Mouse (Mus musculus) cerebellum, adult 11 months (tissue): Measurements from ENCODE around the gene H60b.
"Not testable (repeated sequence)": the region's sequence is repeated elsewhere in the genome, so short reads cannot be mapped to it uniquely, and the experiment has no call there.

Experiments
- DNase-seq: peaks from one replicate; pipeline ENCODE4 v3.0.0; 2022

H60b gene

DNA sequence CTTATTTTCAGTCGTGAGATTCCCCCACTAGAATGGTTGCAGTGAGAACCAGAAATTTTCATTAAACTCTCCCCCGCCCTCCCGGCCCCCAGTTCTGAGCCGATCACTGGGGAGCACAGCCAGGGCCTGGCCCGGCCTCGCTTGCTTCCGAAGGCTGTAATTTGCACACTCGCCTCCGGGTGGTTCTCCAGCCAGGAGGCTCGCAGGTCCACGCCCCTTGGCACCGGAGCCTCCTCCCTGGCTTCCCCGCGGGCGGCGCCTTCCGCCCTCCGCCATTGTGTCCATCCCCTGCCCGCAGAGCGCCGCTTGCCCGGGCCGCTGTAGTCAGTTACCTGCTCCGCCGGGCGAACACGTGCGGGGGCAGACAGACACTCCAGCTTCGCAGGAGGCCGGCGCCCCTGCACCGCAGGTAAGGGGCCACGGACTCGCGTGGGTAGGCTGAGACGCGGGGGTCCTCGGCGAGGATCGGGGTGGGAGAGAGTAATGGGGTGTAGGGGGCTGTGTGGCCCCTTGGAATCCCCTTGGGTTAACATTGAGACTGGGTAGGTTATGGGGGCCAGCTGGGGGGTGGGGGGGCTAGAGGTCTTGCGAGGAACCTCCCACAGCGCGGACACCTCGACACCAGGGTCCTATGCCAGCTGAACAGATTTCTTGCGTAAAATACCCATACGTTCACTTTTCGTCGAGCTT lies at the start of gene H60b, which contains the start of gene Raet1e:
Gene H60b (plus strand): TSS at position 277 of the 690 bp plus-strand sequence.
Gene Raet1e (plus strand): TSS at position 260 of the 690 bp plus-strand sequence.
- not testable (repeated sequence) for DNase-seq

DNA sequence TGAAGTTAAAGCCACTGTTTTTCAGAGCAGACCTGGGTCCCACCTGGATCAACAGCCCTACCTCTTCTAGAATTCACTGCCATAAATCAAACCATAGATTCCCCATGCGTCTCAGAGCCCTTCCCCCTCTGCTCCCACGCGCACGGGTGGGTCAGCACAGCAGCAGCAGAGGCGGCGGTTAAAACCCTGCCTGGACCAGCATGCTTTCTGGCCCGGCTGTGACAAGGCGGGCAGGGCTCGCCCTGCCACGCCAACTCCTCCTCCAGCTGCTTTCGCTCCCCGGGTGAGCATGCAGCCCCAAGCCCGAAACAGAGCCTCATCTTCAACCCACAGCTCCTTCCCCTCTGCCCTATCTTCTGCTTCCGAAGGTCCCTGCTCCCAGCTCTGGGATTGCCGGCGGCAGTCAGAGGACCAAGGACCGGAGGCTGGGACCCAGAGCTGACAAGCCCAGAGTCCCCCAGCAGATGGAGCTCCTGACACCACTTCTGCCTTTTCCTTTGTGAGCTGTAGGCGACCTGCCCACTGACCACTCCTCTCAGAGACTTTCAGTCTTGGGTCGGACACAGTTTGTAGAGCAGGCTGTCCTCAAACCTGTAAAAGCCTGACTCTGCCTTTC lies 17.6 kb upstream of the H60b start:
- DNase-seq = peak; percentile 24

DNA sequence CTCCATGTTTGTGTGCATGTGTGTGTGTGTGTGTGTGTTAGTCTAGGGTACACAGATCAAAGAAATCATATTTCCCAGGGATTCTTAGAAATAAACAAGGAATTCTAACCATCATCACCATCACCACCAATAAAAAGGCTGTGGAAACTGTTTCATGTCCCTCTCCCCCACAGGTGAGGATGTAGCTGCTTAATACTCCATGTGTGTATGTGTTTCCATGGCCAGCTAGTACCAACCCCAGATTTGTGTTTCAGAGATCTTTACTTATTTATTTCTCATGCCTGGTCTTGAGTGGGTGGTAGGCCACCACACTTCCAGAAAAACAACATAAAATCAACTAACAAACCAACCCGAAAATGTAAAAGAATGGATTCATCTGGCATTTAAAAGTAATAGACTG lies 16.2 kb upstream of the H60b start:
- not testable (repeated sequence) for DNase-seq

DNA sequence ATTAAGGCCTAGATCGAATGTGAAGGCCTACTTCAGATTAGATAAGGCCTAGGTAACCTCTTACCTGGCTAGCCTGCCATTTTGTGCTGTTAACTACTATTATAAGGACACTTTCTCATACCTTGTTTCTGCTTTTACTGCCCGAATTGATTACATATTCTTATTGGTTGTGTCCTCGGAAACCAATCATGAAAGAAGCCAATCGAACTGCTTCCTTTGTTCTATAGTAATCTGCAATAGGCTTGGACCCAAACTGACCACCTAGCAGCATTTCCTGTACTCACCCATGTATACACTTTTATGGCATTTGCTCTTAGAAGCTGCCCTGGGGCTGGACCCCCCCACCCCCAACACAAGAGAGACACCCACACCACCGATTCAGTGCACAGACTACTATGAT lies 15.5 kb upstream of the H60b start:
- DNase-seq = no peak

DNA sequence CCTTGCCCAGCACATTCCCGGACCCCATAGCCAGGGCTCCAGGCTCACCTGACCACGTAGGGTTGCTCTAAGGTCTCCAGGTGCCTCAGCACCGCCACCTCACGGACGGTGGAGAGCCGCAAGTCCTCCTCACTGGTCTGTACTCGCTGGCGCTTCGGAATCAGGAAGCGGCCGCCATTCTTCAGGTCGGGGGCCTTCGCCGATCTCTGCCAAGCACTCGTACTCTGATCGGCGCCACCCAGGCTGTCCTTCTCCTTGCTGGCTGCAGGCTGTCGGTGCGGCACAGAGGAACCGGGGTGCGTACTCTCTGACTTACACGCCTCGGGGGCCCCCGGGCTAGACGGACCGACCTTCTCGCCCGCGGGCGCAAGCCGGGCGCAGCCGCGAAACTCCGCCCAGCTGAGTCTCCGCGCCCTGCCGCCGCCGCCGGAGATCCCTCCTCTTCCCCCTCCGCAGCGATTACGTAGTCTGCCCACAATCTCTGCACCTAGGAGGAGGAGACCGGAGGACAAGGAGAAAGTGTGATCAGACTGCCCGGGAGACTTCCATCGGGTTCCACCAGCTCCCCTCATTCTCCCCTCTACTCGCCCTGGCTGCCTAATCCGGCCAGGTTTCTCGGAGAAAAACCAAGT lies 9.8 kb upstream of the H60b start:
- DNase-seq = no peak

DNA sequence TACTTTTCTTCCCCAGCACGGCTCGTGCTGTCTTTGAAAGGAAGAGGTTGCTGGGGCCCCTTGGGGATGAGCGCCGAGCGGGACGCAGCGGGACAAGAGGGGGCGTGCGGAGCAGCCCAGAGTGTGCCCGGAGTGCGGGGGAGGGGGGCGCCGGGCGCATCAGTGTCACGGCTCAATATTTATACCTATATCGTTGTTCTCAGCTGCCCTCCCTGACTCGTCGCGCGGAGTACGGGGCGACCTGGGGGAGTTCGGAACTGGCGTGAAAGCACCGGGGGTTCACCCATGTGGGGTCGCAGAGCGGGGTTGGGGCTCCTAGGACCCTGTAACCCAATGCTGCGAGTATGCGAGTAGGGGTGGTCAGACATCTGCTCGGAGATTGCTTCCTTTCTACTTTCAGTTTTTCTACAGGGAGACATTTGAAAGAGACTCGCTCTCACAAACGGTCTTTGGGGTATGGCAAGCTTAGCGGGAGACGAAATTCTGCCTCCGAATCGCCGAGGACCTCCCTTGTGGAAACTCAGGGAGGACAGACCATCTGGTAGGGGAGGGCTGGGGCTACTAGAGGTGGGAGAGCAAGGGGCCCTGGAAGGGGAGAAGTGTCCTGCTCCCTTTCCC lies 9.2 kb upstream of the H60b start, which contains the start of gene E030030I06Rik:
Gene E030030I06Rik (minus strand): TSS at position 198 of the 618 bp plus-strand sequence.
- DNase-seq = no peak

DNA sequence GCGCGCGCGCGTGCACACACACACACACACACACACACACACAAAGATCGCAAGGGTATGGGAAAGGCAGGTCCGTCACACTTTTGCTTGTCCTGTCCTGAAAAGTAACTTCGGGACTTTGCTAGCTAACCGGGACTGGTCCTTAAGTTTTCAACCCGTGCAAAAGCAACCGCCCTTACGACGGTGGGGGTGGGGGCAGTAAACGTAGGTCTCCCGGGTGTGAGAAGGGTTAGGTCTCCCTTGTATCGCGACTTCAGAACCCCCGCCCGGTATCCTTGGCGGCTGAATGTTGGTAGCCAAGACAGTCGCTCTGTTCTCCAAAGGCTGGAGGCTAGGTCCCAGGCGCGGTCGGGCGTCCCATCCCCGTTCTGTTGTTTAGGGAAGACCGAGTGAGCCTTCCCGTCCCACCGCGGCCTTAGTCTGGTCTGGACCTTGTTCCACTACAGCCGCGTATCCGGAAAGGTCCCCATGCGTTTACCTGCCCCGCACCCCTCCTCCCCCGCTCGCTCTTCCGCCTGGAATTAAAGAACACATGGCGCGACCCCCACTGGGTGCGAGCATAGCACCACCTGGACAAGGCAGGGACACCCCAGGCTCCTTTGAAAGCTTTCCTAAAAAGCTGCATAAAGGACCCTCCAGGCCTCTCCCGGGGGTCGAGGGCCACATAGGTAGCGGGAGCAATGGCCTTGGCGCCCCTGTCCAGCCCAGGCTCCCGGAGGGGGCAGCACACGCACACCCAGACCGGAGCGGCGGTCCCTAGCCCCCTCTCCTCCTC lies 8.5 kb upstream of the H60b start:
- no peak for DNase-seq

DNA sequence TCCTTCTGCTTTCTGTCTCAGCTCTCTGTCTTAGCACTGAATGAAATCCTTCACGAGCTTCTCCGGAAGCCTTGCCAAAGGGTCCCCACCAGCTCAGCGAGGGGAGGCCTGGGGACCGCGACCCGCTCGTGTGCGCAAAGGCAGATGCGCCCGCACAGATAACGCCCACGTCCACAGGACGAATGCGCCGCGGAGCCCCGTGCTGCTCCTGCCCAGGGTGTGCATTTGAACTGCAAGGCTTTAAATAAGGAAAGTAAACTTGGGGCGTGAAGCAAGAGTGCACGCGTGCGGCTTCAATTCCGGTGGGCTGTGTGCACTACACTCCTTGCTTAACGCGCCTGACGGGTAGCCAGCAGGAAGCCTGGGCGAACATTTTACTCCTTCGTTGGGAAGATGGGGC lies 7.8 kb upstream of the H60b start:
- no peak for DNase-seq

DNA sequence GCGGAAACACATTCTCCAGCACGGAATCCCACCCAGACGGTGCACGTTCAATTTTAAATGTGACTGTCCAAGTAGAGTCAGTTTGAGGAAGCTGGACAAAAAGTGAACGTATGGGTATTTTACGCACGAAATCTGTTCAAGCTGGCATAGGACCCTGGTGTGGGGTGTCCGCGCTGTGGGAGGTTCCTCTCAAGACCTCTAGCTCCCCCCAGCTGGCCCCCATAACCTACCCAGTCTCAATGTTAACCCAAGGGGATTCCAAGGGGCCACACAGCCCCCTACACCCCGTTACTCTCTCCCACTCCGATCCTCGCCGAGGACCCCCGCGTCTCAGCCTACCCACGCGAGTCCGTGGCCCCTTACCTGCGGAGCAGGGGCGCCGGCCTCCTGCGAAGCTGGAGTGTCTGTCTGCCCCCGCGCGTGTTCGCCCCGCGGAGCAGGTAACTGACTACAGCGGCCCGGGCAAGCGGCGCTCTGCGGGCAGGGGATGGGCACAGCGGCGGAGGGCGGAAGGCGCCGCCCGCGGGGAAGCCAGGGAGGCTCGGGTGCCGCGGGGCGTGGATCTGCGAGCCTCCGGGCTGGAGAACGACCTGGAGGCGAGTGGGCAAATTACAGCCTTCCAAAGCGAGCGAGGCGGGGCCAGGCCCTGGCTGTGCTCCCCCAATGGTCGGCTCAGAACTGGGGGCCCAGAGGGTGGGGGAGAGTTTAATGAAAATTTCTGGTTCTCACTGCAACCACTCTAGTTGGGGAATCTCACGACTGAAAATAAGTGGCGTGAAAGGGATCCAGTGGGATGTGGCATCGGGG lies 7.1 kb upstream of the H60b start:
- DNase-seq = not testable (repeated sequence)

DNA sequence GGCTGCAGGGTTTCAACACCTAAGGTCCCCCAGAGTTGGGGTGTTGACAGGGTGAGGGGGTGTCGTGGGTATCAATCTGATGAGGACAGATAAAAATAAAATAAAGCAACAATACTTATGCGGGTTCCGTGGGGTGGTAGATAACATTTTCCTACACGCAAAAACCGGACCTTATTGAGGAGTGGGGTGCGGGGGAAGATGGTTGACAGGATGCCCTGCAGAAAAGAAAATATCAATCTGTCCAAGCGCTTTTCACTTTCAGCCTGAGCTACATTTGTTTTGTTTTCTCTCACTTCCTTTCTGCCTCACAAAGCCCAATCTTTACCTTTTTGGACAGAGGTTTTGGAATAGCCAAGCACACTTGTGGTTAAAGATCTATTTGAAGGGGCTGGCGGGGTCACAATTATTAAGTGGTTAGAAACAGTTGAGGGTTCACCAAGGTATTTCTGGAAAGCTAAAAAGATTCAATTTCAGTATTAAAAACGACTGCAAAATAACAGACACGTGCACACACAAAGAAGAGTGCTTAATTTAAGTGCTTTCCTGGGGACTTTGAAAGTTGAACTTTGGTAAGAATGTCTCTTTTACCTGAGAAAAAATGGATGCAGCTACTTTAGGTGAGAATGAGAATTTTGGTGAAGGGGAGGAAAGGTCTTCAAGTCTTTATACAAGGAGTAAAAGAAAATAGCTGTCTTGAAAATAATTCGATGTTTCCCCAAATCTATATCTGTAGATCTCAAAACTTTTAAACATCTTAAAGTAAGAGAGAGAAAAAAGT lies 6.3 kb upstream of the H60b start:
- DNase-seq = not testable (repeated sequence)

DNA sequence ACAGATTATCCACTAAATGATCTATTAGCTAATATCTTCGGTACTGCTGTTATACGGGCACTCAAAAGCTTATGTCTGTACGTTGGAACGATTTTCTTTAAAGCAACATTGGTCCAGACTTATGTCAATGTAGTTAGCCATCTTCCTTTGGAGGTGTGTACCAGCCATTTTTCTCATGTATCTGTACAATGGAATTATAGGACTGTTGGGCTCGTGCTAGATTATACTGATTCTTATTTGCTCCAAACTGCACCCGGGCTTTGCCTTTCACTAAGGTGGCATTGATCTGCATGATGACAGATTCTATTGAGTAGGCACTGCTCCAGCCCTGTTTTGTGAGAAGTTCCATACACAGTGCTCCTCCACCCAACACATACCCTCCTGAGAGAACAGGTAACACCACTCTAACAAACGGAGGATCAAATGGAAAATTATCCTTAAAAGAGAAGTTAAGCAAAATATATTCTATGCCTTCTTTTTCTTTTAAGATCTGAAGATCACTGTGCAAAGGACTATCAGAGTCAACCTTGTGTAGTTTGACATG lies 5.2 kb upstream of the H60b start:
- DNase-seq = not testable (repeated sequence)

DNA sequence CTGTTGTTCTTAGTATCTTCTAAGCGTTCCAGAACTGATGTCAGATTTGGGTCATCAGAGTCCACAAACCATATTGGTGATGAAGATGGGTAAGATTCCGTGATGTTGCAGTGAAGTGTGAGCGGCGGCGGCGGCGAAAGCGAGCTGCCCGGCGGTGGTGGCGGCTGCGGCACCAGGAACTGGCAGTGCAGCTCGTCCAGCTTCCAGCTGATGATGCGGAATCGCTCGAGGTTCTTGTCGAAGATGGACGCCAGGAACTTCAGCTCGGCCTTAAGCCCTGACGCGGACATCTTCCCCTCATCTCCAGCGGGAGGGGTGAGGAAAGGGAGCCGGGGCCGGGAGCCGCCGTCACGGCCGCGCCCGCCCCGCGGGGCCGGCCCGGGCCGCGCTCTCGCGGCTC lies 4.3 kb upstream of the H60b start:
- not testable (repeated sequence) for DNase-seq

DNA sequence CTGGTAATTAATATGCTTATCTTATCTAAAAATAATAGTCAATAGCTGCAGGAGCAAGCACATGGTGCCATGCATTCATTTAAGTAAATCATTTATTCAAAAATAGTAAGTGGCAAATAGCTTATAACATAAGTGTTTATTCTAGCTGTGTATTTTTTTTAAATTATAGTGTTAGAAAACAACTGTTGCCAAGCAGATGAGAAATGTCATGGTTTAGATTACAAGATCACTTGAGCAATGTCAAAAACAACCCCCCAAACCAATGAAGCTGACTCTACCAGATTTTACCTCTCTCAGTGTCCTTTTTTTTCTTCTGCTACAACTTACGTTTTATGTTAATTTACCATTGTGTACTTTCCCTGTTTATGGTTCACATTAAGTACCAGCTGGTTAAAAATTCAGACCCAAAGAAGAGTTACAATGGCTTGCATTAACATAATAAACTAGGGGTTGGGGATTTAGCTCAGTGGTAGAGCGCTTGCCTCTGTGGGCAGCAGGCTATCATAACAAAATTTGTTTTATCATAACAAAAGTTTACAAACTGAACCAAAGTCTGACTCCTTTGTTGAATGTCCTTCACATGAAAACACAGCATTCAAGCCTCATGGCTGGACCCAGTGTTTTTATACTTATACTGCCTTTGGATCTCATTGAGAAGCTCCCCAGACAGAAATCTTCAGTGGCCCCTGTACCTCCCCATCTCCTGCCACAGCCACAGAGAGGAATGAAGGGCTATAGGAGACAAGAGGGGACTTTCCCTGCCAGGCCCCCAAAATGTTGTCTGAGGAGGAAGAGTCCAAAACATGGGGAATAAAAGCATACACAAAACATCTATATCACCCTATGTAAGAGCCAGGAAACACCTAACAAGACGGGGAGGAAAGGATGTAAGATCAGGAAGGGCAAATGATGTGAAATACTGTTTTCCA lies 3.3 kb upstream of the H60b start:
- DNase-seq = no peak

DNA sequence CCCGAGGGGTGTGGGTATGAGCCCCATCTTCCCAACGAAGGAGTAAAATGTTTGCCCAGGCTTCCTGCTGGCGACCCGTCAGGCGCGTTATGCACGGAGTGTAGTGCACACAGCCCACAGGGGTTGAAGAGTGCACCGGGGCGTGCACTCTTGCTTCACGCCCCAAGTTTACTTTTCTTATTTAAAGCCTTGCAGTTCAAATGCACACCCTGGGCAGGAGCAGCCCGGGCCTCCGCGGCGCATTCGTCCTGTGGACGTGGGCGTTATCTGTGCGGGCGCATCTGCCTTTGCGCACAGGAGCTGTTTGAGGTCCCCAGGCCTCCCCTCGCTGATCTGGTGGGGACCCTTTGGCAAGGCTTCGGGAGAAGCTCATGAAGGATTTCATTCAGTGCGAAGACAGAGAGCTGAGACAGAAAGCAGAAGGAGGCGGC lies 760 bp downstream of the H60b start:
- DNase-seq = no peak

DNA sequence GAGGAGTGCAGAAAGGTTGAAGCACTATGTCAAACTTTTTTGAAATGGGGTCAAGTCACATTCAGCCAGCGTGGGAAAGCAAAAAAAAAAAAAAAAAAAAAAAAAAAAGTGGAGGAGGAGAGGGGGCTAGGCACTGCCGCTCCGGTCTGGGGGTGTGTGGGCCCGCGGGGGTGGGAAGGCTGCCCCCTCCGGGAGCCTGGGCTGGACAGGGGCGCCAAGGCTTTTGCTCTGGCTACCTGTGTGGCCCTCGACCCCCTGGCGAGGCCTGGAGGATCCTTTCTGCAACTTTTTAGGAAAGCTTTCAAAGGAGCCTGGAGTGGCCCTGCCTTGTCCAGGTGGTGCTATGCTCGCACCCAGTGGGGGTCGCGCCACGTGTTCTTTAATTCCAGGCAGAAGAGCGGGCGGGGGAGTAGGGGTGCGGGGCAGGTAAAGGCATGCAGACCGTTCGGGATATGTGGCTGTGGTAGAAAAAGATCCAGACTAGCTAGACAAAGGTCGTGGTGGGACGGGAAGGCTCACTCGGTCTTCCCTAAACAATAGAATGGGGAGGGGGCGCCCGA lies 1.3 kb downstream of the H60b start:
- DNase-seq = no peak

DNA sequence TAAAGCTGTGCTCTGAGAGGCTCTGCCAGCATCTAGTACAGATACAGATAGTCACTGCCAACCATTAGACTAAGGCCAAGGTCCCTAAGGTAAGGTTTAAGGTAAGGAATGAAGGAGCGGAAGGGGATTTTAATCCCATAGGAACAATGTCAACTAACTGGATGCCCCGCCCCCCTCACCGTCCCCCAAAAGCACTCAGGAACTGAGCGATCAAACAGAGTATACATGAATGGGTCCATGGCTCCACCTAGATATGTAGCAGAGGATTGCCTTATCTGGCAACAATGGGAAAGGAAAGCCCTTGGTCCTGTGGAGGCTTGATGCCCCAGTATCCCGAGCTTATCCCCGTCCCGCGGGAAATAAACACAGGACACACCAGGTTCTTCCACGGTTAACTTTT lies 4.9 kb downstream of the H60b start:
- DNase-seq = not testable (repeated sequence)

DNA sequence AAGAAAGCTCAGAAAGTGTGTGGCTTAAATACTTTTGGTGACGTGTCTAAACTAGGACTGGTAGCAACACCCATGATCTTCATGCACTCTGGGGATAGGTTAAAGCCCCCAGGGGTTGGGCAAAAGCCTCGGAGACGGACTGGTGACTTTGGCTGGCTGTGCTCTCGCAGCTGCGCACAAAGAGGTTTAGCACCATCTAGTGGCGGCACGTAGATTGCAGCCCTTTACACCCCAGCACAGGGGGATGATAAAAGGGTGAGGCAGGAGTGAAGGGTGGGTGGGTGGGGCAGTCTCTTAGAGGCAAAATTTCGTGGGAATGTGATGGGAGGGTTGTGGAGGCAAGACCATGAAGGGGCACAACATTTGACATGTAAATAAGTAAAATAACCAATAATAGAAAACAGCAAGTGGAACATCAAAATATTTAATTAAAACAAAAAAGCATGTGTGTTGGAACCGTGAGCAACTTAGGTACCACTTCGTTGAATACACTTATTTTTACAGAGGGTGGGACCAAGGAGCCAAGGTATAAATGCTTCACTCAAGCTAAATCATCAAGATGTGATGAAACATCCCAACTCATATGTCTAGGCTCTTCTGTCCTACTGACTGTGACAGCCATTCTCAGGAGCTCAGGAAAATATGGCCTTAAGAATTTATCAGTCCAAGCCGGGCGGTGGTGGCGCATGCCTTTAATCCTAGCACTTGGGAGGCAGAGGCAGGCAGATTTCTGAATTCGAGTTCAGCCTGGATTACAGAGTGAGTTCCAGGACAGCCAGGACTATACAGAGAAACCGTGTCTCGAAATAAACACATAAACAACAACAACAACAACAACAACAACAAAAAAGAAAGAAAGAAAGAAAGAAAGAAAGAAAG lies 5.6 kb downstream of the H60b start:
- peak; percentile 50 for DNase-seq

DNA sequence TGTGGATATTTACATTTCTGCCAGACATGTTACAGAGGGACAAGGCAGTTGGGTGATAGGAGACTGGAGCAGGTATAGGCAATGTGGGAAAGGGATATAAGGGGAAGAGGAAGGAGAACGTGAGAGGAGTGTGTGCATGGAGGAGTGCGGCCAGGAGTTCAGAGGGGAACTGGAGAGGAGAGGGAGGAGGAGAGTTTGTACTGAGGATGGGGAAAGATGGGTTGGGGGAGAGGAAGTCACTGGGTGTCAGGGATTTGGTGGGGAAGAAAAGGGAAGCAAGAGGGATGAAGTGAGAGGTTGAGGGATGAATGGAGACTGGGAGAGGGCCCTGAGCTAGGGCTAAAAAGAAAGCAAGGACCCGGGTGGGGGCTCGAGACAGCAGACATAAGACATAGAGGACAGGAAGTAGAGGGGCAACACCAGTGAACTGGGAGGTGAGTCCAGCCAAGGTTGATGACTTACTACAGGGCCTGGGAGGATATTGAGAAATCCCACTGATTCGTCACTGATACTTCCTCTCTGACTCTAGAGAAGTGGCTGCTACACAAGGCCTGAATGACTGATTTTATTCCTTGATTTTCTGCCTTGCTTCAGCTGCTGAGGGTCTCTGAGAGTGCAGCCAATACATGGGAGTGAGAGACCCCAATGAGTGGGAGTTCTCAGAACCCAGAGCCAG lies 7.1 kb downstream of the H60b start:
- DNase-seq = not testable (repeated sequence)
